Mouse (Mus musculus) CH12.LX (cell line): Measurements from ENCODE around the gene Gm20388. TPM values are rescaled to one million over a fixed set of nuclear protein-coding genes. Genes with fewer than 3 reads are reported as not detected.

Experiments used
- DNase-seq: peaks from one replicate; pipeline ENCODE4 v3.0.0-alpha.2; 2013; ENCODE audit errors: extremely low read depth
- H3K27ac ChIP-seq: 2 replicates; pipeline ENCODE4 v1.5.1; 2012; ENCODE audit warnings: low read depth, mild to moderate bottlenecking, control low read depth, moderate library complexity; ENCODE audit not compliant: insufficient read depth
- H3K27me3 ChIP-seq: replicated peaks from 2 replicates; pipeline ENCODE3; 2012; ENCODE audit warnings: inconsistent platforms
- H3K36me3 ChIP-seq, 2 experiments: replicated peaks in 1 of 2; 2 replicates each; pipeline versions ENCODE3 to v1.6.1; 2012; ENCODE audit warnings: inconsistent platforms in 1 of 2, low read length in 1 of 2, mild to moderate bottlenecking in 1 of 2, mixed read lengths in 1 of 2, moderate library complexity in 1 of 2; ENCODE audit not compliant: control insufficient read depth in 1 of 2, insufficient read depth in 1 of 2
- H3K4me1 ChIP-seq, 2 experiments: 2 replicates each; pipeline ENCODE4 v1.6.1; 2012; ENCODE audit warnings: inconsistent platforms in 1 of 2, moderate library complexity in 1 of 2; ENCODE audit not compliant: insufficient read depth in 2 of 2, control insufficient read depth in 1 of 2
- H3K4me2 ChIP-seq: 2 replicates; pipeline ENCODE4 v1.6.1; 2012; ENCODE audit warnings: low read depth, mild to moderate bottlenecking, control low read depth; ENCODE audit not compliant: poor library complexity, insufficient read depth, severe bottlenecking
- H3K4me3 ChIP-seq, 3 experiments: fragments of 150-350 bp in 1 of 3; sonication (generic) in 1 of 3; replicated peaks in 1 of 3; 2 replicates each; pipeline versions ENCODE3 to v1.5.1; 2011 to 2012; ENCODE audit warnings: low read depth in 2 of 3, low read length in 2 of 3, mild to moderate bottlenecking in 2 of 3, moderate library complexity in 2 of 3, control low read depth in 1 of 3, improper control_type of control experiment in 1 of 3, inconsistent platforms in 1 of 3, mixed read lengths in 1 of 3; ENCODE audit not compliant: poor library complexity in 1 of 3
- H3K79me2 ChIP-seq: replicated peaks from 2 replicates; pipeline ENCODE4 v1.6.1; 2012; ENCODE audit warnings: mild to moderate bottlenecking, moderate library complexity; ENCODE audit not compliant: control insufficient read depth, poor library complexity, insufficient read depth, severe bottlenecking; ENCODE audit errors: extremely low read depth
- H3K9ac ChIP-seq: 2 replicates; pipeline ENCODE4 v1.6.1; 2012; ENCODE audit warnings: low read depth, mild to moderate bottlenecking, control low read depth, moderate library complexity; ENCODE audit not compliant: insufficient read depth
- H3K9me3 ChIP-seq: replicated peaks from 2 replicates; pipeline ENCODE3; 2012; ENCODE audit warnings: low read length, inconsistent platforms, mixed read lengths
- BHLHE40 ChIP-seq: IDR thresholded peaks from 2 replicates; pipeline ENCODE4 v1.6.1; 2011; ENCODE audit warnings: mild to moderate bottlenecking, low read depth, low read length, improper control_type of control experiment
- CHD1 ChIP-seq: IDR thresholded peaks from 2 replicates; pipeline ENCODE4 v1.6.1; 2012; ENCODE audit warnings: low read depth, low read length, improper control_type of control experiment, inconsistent platforms
- CHD2 ChIP-seq: IDR thresholded peaks from 2 replicates; pipeline ENCODE4 v1.6.1; 2011; ENCODE audit warnings: low read length, improper control_type of control experiment
- CTCF ChIP-seq, 2 experiments: IDR thresholded peaks in 1 of 2; conservative IDR thresholded peaks in 1 of 2; 2 replicates each; pipeline ENCODE4 v1.5.1; 2011 to 2012; ENCODE audit warnings: low read depth in 2 of 2, low read length in 2 of 2, improper control_type of control experiment in 1 of 2, inconsistent platforms in 1 of 2, mild to moderate bottlenecking in 1 of 2, moderate library complexity in 1 of 2
- E2F4 ChIP-seq: IDR thresholded peaks from 2 replicates; pipeline ENCODE4 v1.6.1; 2011; ENCODE audit warnings: low read depth, low read length, improper control_type of control experiment; ENCODE audit not compliant: insufficient replicate concordance
- ELF1 ChIP-seq: IDR thresholded peaks from 2 replicates; pipeline ENCODE4 v1.6.1; 2014; ENCODE audit warnings: low read depth, mild to moderate bottlenecking, inconsistent platforms, low read length, improper control_type of control experiment
- EP300 ChIP-seq: IDR thresholded peaks from 2 replicates; pipeline ENCODE4 v1.6.1; 2011; ENCODE audit warnings: low read length, improper control_type of control experiment
- ETS1 ChIP-seq: conservative IDR thresholded peaks from 2 replicates; pipeline ENCODE4 v1.6.1; 2012; ENCODE audit warnings: low read depth, mild to moderate bottlenecking, inconsistent platforms, low read length, improper control_type of control experiment, moderate library complexity
- GABPA ChIP-seq: IDR thresholded peaks from 2 replicates; pipeline ENCODE4 v1.6.1; 2012; ENCODE audit warnings: low read depth, low read length, improper control_type of control experiment, inconsistent platforms; ENCODE audit not compliant: insufficient replicate concordance
- IRF4 ChIP-seq: IDR thresholded peaks from 2 replicates; pipeline ENCODE4 v1.6.1; 2014; ENCODE audit warnings: low read depth, mild to moderate bottlenecking, inconsistent platforms, low read length, improper control_type of control experiment
- JUN ChIP-seq: IDR thresholded peaks from 2 replicates; pipeline ENCODE4 v1.6.1; 2011; ENCODE audit warnings: low read depth, mild to moderate bottlenecking, low read length, improper control_type of control experiment, moderate library complexity; ENCODE audit not compliant: insufficient read depth
- MAFK ChIP-seq: IDR thresholded peaks from 2 replicates; pipeline ENCODE4 v1.6.1; 2011; ENCODE audit warnings: low read length, improper control_type of control experiment; ENCODE audit not compliant: insufficient replicate concordance
- MAX ChIP-seq: IDR thresholded peaks from 2 replicates; pipeline ENCODE4 v1.6.1; 2011; ENCODE audit warnings: low read length, improper control_type of control experiment
- MAZ ChIP-seq: IDR thresholded peaks from 2 replicates; pipeline ENCODE4 v1.6.1; 2012; ENCODE audit warnings: low read depth, mild to moderate bottlenecking, inconsistent platforms, low read length, improper control_type of control experiment, moderate library complexity
- MEF2A ChIP-seq: IDR thresholded peaks from 2 replicates; pipeline ENCODE4 v1.6.1; 2014; ENCODE audit warnings: low read depth, mild to moderate bottlenecking, inconsistent platforms, low read length, improper control_type of control experiment, borderline replicate concordance
- MYC ChIP-seq: IDR thresholded peaks from 2 replicates; pipeline ENCODE4 v1.6.1; 2011; ENCODE audit warnings: low read depth, mild to moderate bottlenecking, improper control_type of control experiment, low read length
- NELFE ChIP-seq: IDR thresholded peaks from 2 replicates; pipeline ENCODE4 v1.6.1; 2011; ENCODE audit warnings: low read depth, low read length, improper control_type of control experiment
- NRF1 ChIP-seq: IDR thresholded peaks from 2 replicates; pipeline ENCODE4 v1.6.1; 2014; ENCODE audit warnings: low read depth, mild to moderate bottlenecking, inconsistent platforms, low read length, improper control_type of control experiment, moderate library complexity
- POLR2AphosphoS2 ChIP-seq: IDR thresholded peaks from 2 replicates; pipeline ENCODE4 v1.6.1; 2011; ENCODE audit warnings: low read depth, low read length, improper control_type of control experiment
- RAD21 ChIP-seq: IDR thresholded peaks from 2 replicates; pipeline ENCODE4 v1.6.1; 2011; ENCODE audit warnings: low read depth, mild to moderate bottlenecking, low read length, improper control_type of control experiment, moderate library complexity
- RCOR1 ChIP-seq: conservative IDR thresholded peaks from 2 replicates; pipeline ENCODE4 v1.6.1; 2012; ENCODE audit warnings: low read depth, mild to moderate bottlenecking, inconsistent platforms, low read length, improper control_type of control experiment
- SIN3A ChIP-seq: IDR thresholded peaks from 2 replicates; pipeline ENCODE4 v1.6.1; 2012; ENCODE audit warnings: low read length, improper control_type of control experiment, inconsistent platforms
- TBP ChIP-seq: conservative IDR thresholded peaks from 2 replicates; pipeline ENCODE4 v1.6.1; 2011; ENCODE audit warnings: low read depth, low read length, improper control_type of control experiment
- TCF12 ChIP-seq: IDR thresholded peaks from 2 replicates; pipeline ENCODE4 v1.6.1; 2014; ENCODE audit warnings: low read depth, mild to moderate bottlenecking, inconsistent platforms, low read length, improper control_type of control experiment
- UBTF ChIP-seq: IDR thresholded peaks from 2 replicates; pipeline ENCODE4 v1.6.1; 2012; ENCODE audit warnings: low read depth, mild to moderate bottlenecking, inconsistent platforms, low read length, improper control_type of control experiment, moderate library complexity
- USF1 ChIP-seq: IDR thresholded peaks from 2 replicates; pipeline ENCODE4 v1.6.1; 2014; ENCODE audit warnings: low read depth, mild to moderate bottlenecking, inconsistent platforms, low read length, improper control_type of control experiment
- USF2 ChIP-seq: conservative IDR thresholded peaks from 2 replicates; pipeline ENCODE4 v1.6.1; 2011; ENCODE audit warnings: low read depth, low read length, improper control_type of control experiment
- ZC3H11A ChIP-seq: IDR thresholded peaks from 2 replicates; pipeline ENCODE4 v1.6.1; 2012; ENCODE audit warnings: low read depth, mild to moderate bottlenecking, inconsistent platforms, low read length, improper control_type of control experiment
- ZKSCAN1 ChIP-seq: IDR thresholded peaks from 2 replicates; pipeline ENCODE4 v1.6.1; 2012; ENCODE audit warnings: low read depth, inconsistent platforms, low read length, improper control_type of control experiment, borderline replicate concordance
- ZMIZ1 ChIP-seq: IDR thresholded peaks from 2 replicates; pipeline ENCODE4 v1.6.1; 2012; ENCODE audit warnings: low read depth, mild to moderate bottlenecking, inconsistent platforms, low read length, improper control_type of control experiment
- ZNF384 ChIP-seq: IDR thresholded peaks from 2 replicates; pipeline ENCODE4 v1.6.1; 2012; ENCODE audit warnings: low read depth, low read length, improper control_type of control experiment, inconsistent platforms
- dilution Hi-C: fragments of 300-500 bp; cut with MboI; formaldehyde crosslinking; loops from 2 replicates; pipeline ENCODE4 v1.14.3; 2020; ENCODE audit warnings: low sequenced_read_pairs; ENCODE audit not compliant: extremely low pct_unique_long_range_greater_than_20kb, extremely low pct_ligation_motif_present
- in situ Hi-C: fragments of 300-500 bp; cut with MboI; formaldehyde crosslinking; loops from 3 replicates; pipeline ENCODE4 v1.14.3; 2019; ENCODE audit warnings: low sequenced_read_pairs, low pct_ligation_motif_present, low pct_unique_long_range_greater_than_20kb, mixed read lengths
- polyA plus RNA-seq: library from polyadenylated mRNA; unstranded; fragments of >175 nt; gene quantifications from 2 replicates; pipeline ENCODE4 v1.2.1, GENCODE M21; 2012; ENCODE audit warnings: low read depth; ENCODE audit not compliant: insufficient read length
- total RNA-seq, 2 experiments: library from RNA; depleted of rRNA; stranded (reverse); fragments of 300-350 nt in 1 of 2; fragments of >200 nt in 1 of 2; gene quantifications; 2 replicates each; pipeline ENCODE4 v1.2.3; 2012 to 2014

Gene Gm20388
- total and polyA plus RNA-seq, 3 experiments = 14.8 to 26.3 (median 22.2) TPM

DNA sequence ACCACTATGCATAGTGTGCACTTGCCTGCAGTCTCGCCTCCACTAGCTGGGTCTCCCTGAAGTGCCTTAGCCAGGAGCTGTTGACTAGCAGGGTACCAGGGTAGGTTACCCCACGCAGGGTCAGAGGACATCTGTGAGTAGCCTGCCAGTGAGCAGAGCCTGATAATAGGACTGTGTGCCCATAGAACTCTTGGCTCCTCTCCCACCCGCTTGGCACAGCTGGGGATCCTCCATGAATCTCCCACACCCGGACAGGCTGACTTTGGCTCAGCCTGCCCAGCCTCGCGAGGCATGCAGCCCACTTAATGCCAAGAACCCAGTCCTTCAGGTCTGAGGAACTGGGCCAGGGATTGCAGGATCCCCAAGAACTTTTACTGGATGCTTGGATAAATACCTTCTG, 2780.4 kb downstream of the Gm20388 start:
- in situ Hi-C loops = no loop called here
- Histone ChIP-seq H3K4me1 (peaks cover 66 to 92% of the 10 kb centered on the region in 2 experiments), H3K9me3 (no peaks in the 10 kb centered on the region)
- dilution Hi-C loops = no loop called here
- no peak for TF ChIP-seq USF1
- TF ChIP-seq MEF2A = 0 out of 2 replicates have a peak, but pooled peaks have one; percentile 1
- 0 out of 2 replicates have a peak, but pooled peaks have one; percentile 5 for TF ChIP-seq TCF12
- no peak for TF ChIP-seq MAZ
- no peak for TF ChIP-seq CHD2
- no peak for TF ChIP-seq RAD21
- no peak for TF ChIP-seq TBP
- TF ChIP-seq MAX = no peak
- no peak for TF ChIP-seq UBTF
- no peak for TF ChIP-seq ETS1
- no peak for TF ChIP-seq EP300
- TF ChIP-seq BHLHE40 = no peak
- TF ChIP-seq ZMIZ1 = no peak
- TF ChIP-seq, all 38 proteins: peak for 2
- Histone ChIP-seq H3K4me3 (peak overlapping the region in 1 of 3 experiments; percentile 12), H3K36me3 (peaks cover 22 to 95% of the 10 kb centered on the region in 2 experiments), H3K27ac (peak overlapping the region; percentile 7; the same call in 1 of the 2 replicates), H3K79me2 (peaks cover 24% of the 10 kb centered on the region), H3K9ac (no peak overlapping the region), H3K4me2 (no peak overlapping the region), H3K27me3 (no peaks in the 10 kb centered on the region)
- no peak for DNase-seq

- Histone ChIP-seq H3K9me3 (no peaks in the 10 kb centered on the region), H3K36me3 (peaks cover 17 to 93% of the 10 kb centered on the region in 2 experiments), H3K4me1 (peaks cover 73 to 96% of the 10 kb centered on the region in 2 experiments), H3K27ac (peak overlapping the region; percentile 12; the same call in 1 of the 2 replicates), H3K27me3 (no peaks in the 10 kb centered on the region), H3K79me2 (peaks cover 30% of the 10 kb centered on the region), H3K9ac (no peak overlapping the region), H3K4me2 (peak overlapping the region; percentile 80), H3K4me3 (peak overlapping the region in 1 of 3 experiments; percentile 4)
- no peak for DNase-seq
- in situ Hi-C loops = no loop called here
- dilution Hi-C loops = no loop called here
- TF ChIP-seq ZMIZ1 (no peak), NELFE (no peak), ZNF384 (no peak), ETS1 (0 out of 2 replicates have a peak, but pooled peaks have one; percentile 50), TBP (no peak), POLR2AphosphoS2 (no peak; the same call in 1 of the 2 replicates), MAX (no peak; the same call in 1 of the 2 replicates), MAZ (peak; percentile 96), JUN (no peak), SIN3A (peak; percentile 70; the same call in 1 of the 2 replicates), E2F4 (no peak), RAD21 (no peak), CTCF (conservative IDR thresholded peaks at IDR 0.05 in 1 of 2, IDR thresholded peaks at IDR 0.05 in 1 of 2; ENCODE audit: low read depth in 2 of 2, low read length in 2 of 2) (no peak), ZC3H11A (no peak), TCF12 (peak; percentile 96), NRF1 (no peak), MAFK (no peak), IRF4 (peak; percentile 97), CHD1 (no peak), GABPA (no peak), EP300 (peak; percentile 83), RCOR1 (peak; percentile 75), ZKSCAN1 (no peak), MYC (peak; percentile 42; the same call in 1 of the 2 replicates), USF1 (no peak), USF2 (no peak), ELF1 (peak; percentile 33; the same call in 1 of the 2 replicates)
These were observed 2781.5 kb downstream of the Gm20388 start for GRCm38 (mm10) chr8:122692152-122692551.
